In genomic region chr10:56920711-56921672, GRCm38 (mm10) we compare ENCODE assay signal across 8 mouse cellular contexts.
DNase-seq lines count a peak whose midpoint lies in the region; ATAC-seq and TF ChIP-seq lines count a peak whose summit lies in the region.

No protein-coding gene starts in this region.

- no peak overlapping the region; the same call in 1 of the 2 replicates for H3K4me3 ChIP-seq in embryonic facial prominence, embryonic 12.5 days
- peak overlapping the region; percentile 14 for H3K4me3 ChIP-seq in heart, postnatal 0 days (ENCODE audit: low read depth, low read length)
- no peak overlapping the region for H3K4me3 ChIP-seq in neural tube, embryonic 14.5 days (ENCODE audit: low read depth, low read length)

- TF ChIP-seq CTCF in heart, postnatal 0 days (IDR thresholded peaks at IDR 0.05; ENCODE audit: low read depth), result no peak

- H3K4me1 ChIP-seq in embryonic facial prominence, embryonic 12.5 days, result peaks cover 12% of the 10 kb centered on the region; the same call in 1 of the 2 replicates
- H3K4me1 ChIP-seq in heart, postnatal 0 days (ENCODE audit: control insufficient read depth, insufficient read depth), result peaks cover 9% of the 10 kb centered on the region
- no peaks in the 10 kb centered on the region for H3K4me1 ChIP-seq in neural tube, embryonic 14.5 days (ENCODE audit: control insufficient read depth, insufficient read depth, low read length)

- 15% methylated on average over 20 of the region's 20 CpGs for WGBS in embryonic facial prominence, embryonic 12.5 days
- WGBS in heart, postnatal 0 days, result 39% methylated on average over 20 of the region's 20 CpGs
- WGBS in neural tube, embryonic 14.5 days, result 49% methylated on average over 20 of the region's 20 CpGs

- H3K27ac ChIP-seq in embryonic facial prominence, embryonic 12.5 days, result peak overlapping the region; percentile 86
- peak overlapping the region; percentile 57; the same call in 1 of the 2 replicates for H3K27ac ChIP-seq in heart, postnatal 0 days (ENCODE audit: low read depth)
- H3K27ac ChIP-seq in neural tube, embryonic 14.5 days (ENCODE audit: low read depth, low read length), result no peak overlapping the region

- peak; percentile 22 to 43 for DNase-seq in right cerebral cortex, postnatal 10 days (ENCODE audit: low spot score in 2 of 2)
- no peak for DNase-seq in right cerebral cortex, postnatal 4 days
- peak; percentile 39 for DNase-seq in heart, postnatal 0 days (ENCODE audit: low spot score)
- peak; percentile 62 to 86 for DNase-seq in kidney, postnatal 25 days
- no peak for DNase-seq in MN1 (ENCODE audit: low spot score)

- H3K9me3 ChIP-seq in embryonic facial prominence, embryonic 12.5 days, result no peaks in the 10 kb centered on the region
- H3K9me3 ChIP-seq in heart, postnatal 0 days (replicated peaks; ENCODE audit: control insufficient read depth, low read length), result no peaks in the 10 kb centered on the region
- no peaks in the 10 kb centered on the region for H3K9me3 ChIP-seq in neural tube, embryonic 14.5 days (ENCODE audit: control insufficient read depth, low read length)

- peak; percentile 80 for ATAC-seq in embryonic facial prominence, embryonic 12.5 days (ENCODE audit: insufficient number of reproducible peaks, insufficient read depth, low FRiP score, low TSS enrichment)
- ATAC-seq in heart, postnatal 0 days (ENCODE audit: insufficient read depth, low read depth), result peak; percentile 55; the same call in 1 of the 2 replicates
- ATAC-seq in neural tube, embryonic 14.5 days (ENCODE audit: low read depth), result peak; percentile 17; the same call in 1 of the 2 replicates
- ATAC-seq in megakaryocyte progenitor cell, adult 5-6 weeks (replicated peaks; ENCODE audit: poor library complexity), result no peak

- H3K36me3 ChIP-seq in embryonic facial prominence, embryonic 12.5 days, result no peaks in the 10 kb centered on the region
- no peaks in the 10 kb centered on the region for H3K36me3 ChIP-seq in heart, postnatal 0 days (replicated peaks; ENCODE audit: control insufficient read depth, insufficient read depth, low read length)
- H3K36me3 ChIP-seq in neural tube, embryonic 14.5 days (ENCODE audit: control insufficient read depth, insufficient read depth, low read length), result no peaks in the 10 kb centered on the region

- no peak for TF ChIP-seq EP300 in heart, postnatal 0 days (IDR thresholded peaks at IDR 0.05; ENCODE audit: low read depth)

- no peaks in the 10 kb centered on the region for H3K27me3 ChIP-seq in embryonic facial prominence, embryonic 12.5 days
- no peaks in the 10 kb centered on the region for H3K27me3 ChIP-seq in heart, postnatal 0 days (ENCODE audit: control insufficient read depth, insufficient read depth, low read length)
- H3K27me3 ChIP-seq in neural tube, embryonic 14.5 days (ENCODE audit: control insufficient read depth, insufficient read depth, low read length), result no peaks in the 10 kb centered on the region

- H3K9ac ChIP-seq in embryonic facial prominence, embryonic 12.5 days, result no peak overlapping the region
- H3K9ac ChIP-seq in heart, postnatal 0 days (replicated peaks; ENCODE audit: low read depth, low read length), result no peak overlapping the region
- H3K9ac ChIP-seq in neural tube, embryonic 14.5 days (replicated peaks; ENCODE audit: low read depth, low read length), result no peak overlapping the region

- H3K4me2 ChIP-seq in embryonic facial prominence, embryonic 12.5 days (replicated peaks), result peak overlapping the region; percentile 48
- H3K4me2 ChIP-seq in heart, postnatal 0 days (ENCODE audit: low read depth, low read length), result peak overlapping the region; percentile 43
- H3K4me2 ChIP-seq in neural tube, embryonic 14.5 days (ENCODE audit: low read depth, low read length), result no peak overlapping the region

Comparison
In these comparisons a context has a peak if more than half of its experiments do, and no peak if none do; other contexts are left out.
1. DNase-seq: peak in right cerebral cortex, postnatal 10 days (2 of 2), heart, postnatal 0 days (single experiment) and kidney, postnatal 25 days (2 of 2); none in right cerebral cortex, postnatal 4 days (single experiment) and MN1 (single experiment).